Mouse (Mus musculus): ENCODE measurements around the gene Asah2. TPM values are rescaled to one million over a fixed set of nuclear protein-coding genes. Genes with fewer than 3 reads are reported as not detected.
"Not testable (repeated sequence)": the region's sequence is repeated elsewhere in the genome, so short reads cannot be mapped to it uniquely, and the experiment has no call there.

Asah2 gene
- 2.6 and 3.1 TPM in 2 replicates for polyA plus RNA-seq (2016; fragmentation: Nextera tagmentation; extraction: Ambion mirVana)

GRCm38 (mm10) chr19:32107771-32108306 lies at the start of gene Asah2:
Gene Asah2, minus strand, starts transcription at chr19:32108211.
- under 1% methylated on average over 28 of the region's 28 CpGs for WGBS
- ATAC-seq (ENCODE audit: insufficient number of reproducible peaks, low FRiP score): peak; percentile 89
- Histone ChIP-seq H3K27ac (ENCODE audit: poor library complexity, severe bottlenecking) (peak within 1 kb of the TSS; percentile 99), H3K4me1 (replicated peaks) (peaks cover 26% of the 10 kb centered on the region), H3K4me3 (peak within 1 kb of the TSS; percentile 89), H3K36me3 (no peaks in the 10 kb centered on the region), H3K4me2 (peak within 1 kb of the TSS; percentile 70), H3K27me3 (replicated peaks) (no peaks in the 10 kb centered on the region), H3K9ac (peak within 1 kb of the TSS; percentile 97), H3K9me3 (replicated peaks) (no peaks in the 10 kb centered on the region)

- peaks cover 23% of the 10 kb centered on the region for H3K36me3 ChIP-seq
- no peak overlapping the region for H3K9ac ChIP-seq
- H3K9me3 ChIP-seq (replicated peaks): no peaks in the 10 kb centered on the region
- peak; percentile 91 for ATAC-seq (ENCODE audit: insufficient number of reproducible peaks, low FRiP score)
- WGBS: 42% methylated on average over 6 of the region's 6 CpGs
- H3K4me2 ChIP-seq: no peak overlapping the region
- no peaks in the 10 kb centered on the region for H3K27me3 ChIP-seq (replicated peaks)
- H3K4me1 ChIP-seq (replicated peaks): peaks cover 14% of the 10 kb centered on the region
- H3K27ac ChIP-seq (ENCODE audit: poor library complexity, severe bottlenecking): 0 out of 2 replicates have a peak overlapping the region, but pooled peaks have one; percentile 14
- H3K4me3 ChIP-seq: no peak overlapping the region
These were observed 49.0 kb upstream of the Asah2 start for GRCm38 (mm10) chr19:32157045-32157444.

- Histone ChIP-seq H3K4me3 (no peak overlapping the region), H3K9ac (no peak overlapping the region), H3K27ac (ENCODE audit: poor library complexity, severe bottlenecking) (no peak overlapping the region), H3K9me3 (replicated peaks) (no peaks in the 10 kb centered on the region), H3K27me3 (replicated peaks) (no peaks in the 10 kb centered on the region), H3K36me3 (peaks cover 8% of the 10 kb centered on the region; the same call in 1 of the 2 replicates), H3K4me1 (replicated peaks) (peaks cover 8% of the 10 kb centered on the region), H3K4me2 (no peak overlapping the region)
- 69% methylated on average over 6 of the region's 6 CpGs for WGBS
- no peak for ATAC-seq (ENCODE audit: insufficient number of reproducible peaks, low FRiP score)
These were observed 44.5 kb upstream of the Asah2 start for GRCm38 (mm10) chr19:32152529-32152928.

- H3K4me2 ChIP-seq: no peak overlapping the region
- no peak for ATAC-seq (ENCODE audit: insufficient number of reproducible peaks, low FRiP score)
- H3K27ac ChIP-seq (ENCODE audit: poor library complexity, severe bottlenecking): no peak overlapping the region
- H3K9ac ChIP-seq: no peak overlapping the region
- WGBS: 75% methylated on average over 5 of the region's 5 CpGs
- peaks cover 8% of the 10 kb centered on the region; the same call in 1 of the 2 replicates for H3K36me3 ChIP-seq
- H3K9me3 ChIP-seq (replicated peaks): no peaks in the 10 kb centered on the region
- no peaks in the 10 kb centered on the region for H3K4me1 ChIP-seq (replicated peaks)
- H3K4me3 ChIP-seq: no peak overlapping the region
- H3K27me3 ChIP-seq (replicated peaks): no peaks in the 10 kb centered on the region
These were observed 40.7 kb upstream of the Asah2 start for GRCm38 (mm10) chr19:32148710-32149109.

GRCm38 (mm10) chr19:32142383-32142782 lies 34.4 kb upstream of the Asah2 start:
- no peak overlapping the region for H3K9ac ChIP-seq
- no peak for ATAC-seq (ENCODE audit: insufficient number of reproducible peaks, low FRiP score)
- H3K36me3 ChIP-seq: peaks cover 4% of the 10 kb centered on the region; the same call in 1 of the 2 replicates
- no peaks in the 10 kb centered on the region for H3K27me3 ChIP-seq (replicated peaks)
- H3K9me3 ChIP-seq (replicated peaks): no peaks in the 10 kb centered on the region
- no peak overlapping the region for H3K4me2 ChIP-seq
- H3K4me3 ChIP-seq: no peak overlapping the region
- H3K27ac ChIP-seq (ENCODE audit: poor library complexity, severe bottlenecking): no peak overlapping the region
- 91% methylated on average over 6 of the region's 6 CpGs for WGBS
- peaks cover 22% of the 10 kb centered on the region for H3K4me1 ChIP-seq (replicated peaks)

GRCm38 (mm10) chr19:32138361-32139088 lies 30.5 kb upstream of the Asah2 start:
- Histone ChIP-seq H3K27ac (ENCODE audit: poor library complexity, severe bottlenecking) (peak overlapping the region; percentile 66; the same call in 1 of the 2 replicates), H3K36me3 (peaks cover 4% of the 10 kb centered on the region; the same call in 1 of the 2 replicates)

GRCm38 (mm10) chr19:32137904-32138303 lies 29.9 kb upstream of the Asah2 start:
- no peak overlapping the region for H3K27ac ChIP-seq (ENCODE audit: poor library complexity, severe bottlenecking)

More at GRCm38 (mm10) chr19:32138361-32139088, 30.5 kb upstream of the Asah2 start:
- 0 out of 2 replicates have a peak, but pooled peaks have one; percentile 34 for ATAC-seq (ENCODE audit: insufficient number of reproducible peaks, low FRiP score)
- Histone ChIP-seq H3K27me3 (replicated peaks) (no peaks in the 10 kb centered on the region), H3K9me3 (replicated peaks) (no peaks in the 10 kb centered on the region), H3K9ac (no peak overlapping the region), H3K4me3 (no peak overlapping the region), H3K4me1 (replicated peaks) (peaks cover 37% of the 10 kb centered on the region), H3K4me2 (peak overlapping the region; percentile 32)
- 32% methylated on average over 14 of the region's 14 CpGs for WGBS

GRCm38 (mm10) chr19:32136888-32137625 lies 29.0 kb upstream of the Asah2 start:
- peaks cover 4% of the 10 kb centered on the region; the same call in 1 of the 2 replicates for H3K36me3 ChIP-seq
- peak; percentile 86 for ATAC-seq (ENCODE audit: insufficient number of reproducible peaks, low FRiP score)
- H3K9me3 ChIP-seq (replicated peaks): no peaks in the 10 kb centered on the region

More at GRCm38 (mm10) chr19:32137904-32138303, 29.9 kb upstream of the Asah2 start:
- no peaks in the 10 kb centered on the region for H3K27me3 ChIP-seq (replicated peaks)
- H3K9me3 ChIP-seq (replicated peaks): no peaks in the 10 kb centered on the region
- ATAC-seq (ENCODE audit: insufficient number of reproducible peaks, low FRiP score): no peak
- H3K4me3 ChIP-seq: no peak overlapping the region
- 83% methylated on average over 5 of the region's 5 CpGs for WGBS
- H3K9ac ChIP-seq: no peak overlapping the region
- peaks cover 4% of the 10 kb centered on the region; the same call in 1 of the 2 replicates for H3K36me3 ChIP-seq
- H3K4me2 ChIP-seq: no peak overlapping the region
- H3K4me1 ChIP-seq (replicated peaks): peaks cover 37% of the 10 kb centered on the region

GRCm38 (mm10) chr19:32131707-32132488 lies 23.9 kb upstream of the Asah2 start:
- H3K4me2 ChIP-seq; H3K4me3 ChIP-seq; H3K9ac ChIP-seq; H3K27me3 ChIP-seq (replicated peaks); H3K27ac ChIP-seq (ENCODE audit: poor library complexity, severe bottlenecking); H3K9me3 ChIP-seq (replicated peaks): not testable (repeated sequence)
- ATAC-seq (ENCODE audit: insufficient number of reproducible peaks, low FRiP score): peak; percentile 56
- Histone ChIP-seq H3K36me3 (peaks cover 14% of the 10 kb centered on the region), H3K4me1 (replicated peaks) (peaks cover 22% of the 10 kb centered on the region)
- 87% methylated on average over 17 of the region's 17 CpGs for WGBS

More at GRCm38 (mm10) chr19:32136888-32137625, 29.0 kb upstream of the Asah2 start:
- 32% methylated on average over 4 of the region's 4 CpGs for WGBS
- H3K27ac ChIP-seq (ENCODE audit: poor library complexity, severe bottlenecking): no peak overlapping the region
- H3K4me2 ChIP-seq: no peak overlapping the region
- no peak overlapping the region for H3K9ac ChIP-seq
- no peak overlapping the region for H3K4me3 ChIP-seq
- no peaks in the 10 kb centered on the region for H3K27me3 ChIP-seq (replicated peaks)
- H3K4me1 ChIP-seq (replicated peaks): peaks cover 37% of the 10 kb centered on the region

GRCm38 (mm10) chr19:32129281-32129680 lies 21.3 kb upstream of the Asah2 start:
- 0 out of 2 replicates have a peak, but pooled peaks cover 9% of the 10 kb centered on the region for H3K4me1 ChIP-seq (replicated peaks)
- no peak overlapping the region for H3K4me3 ChIP-seq
- no peaks in the 10 kb centered on the region for H3K27me3 ChIP-seq (replicated peaks)
- no peak overlapping the region for H3K9ac ChIP-seq
- no peak for ATAC-seq (ENCODE audit: insufficient number of reproducible peaks, low FRiP score)
- peaks cover 28% of the 10 kb centered on the region for H3K36me3 ChIP-seq
- no peak overlapping the region for H3K4me2 ChIP-seq
- H3K27ac ChIP-seq (ENCODE audit: poor library complexity, severe bottlenecking): no peak overlapping the region
- WGBS: 71% methylated on average over 8 of the region's 8 CpGs
- H3K9me3 ChIP-seq (replicated peaks): no peaks in the 10 kb centered on the region

Measured in heart, embryonic 12.5 days (tissue).